Mouse (Mus musculus): ENCODE results near the gene BC030867. TPM values are rescaled to one million over a fixed set of nuclear protein-coding genes. Genes with fewer than 3 reads are reported as not detected.

Gene BC030867
- total and polyA plus RNA-seq, 2 experiments from 2014 or later: 2.2 to 3.9 TPM

- H3K36me3 ChIP-seq (replicated peaks; ENCODE audit: control insufficient read depth, insufficient read depth, low read length): peaks cover 47% of the 10 kb centered on the region
- no peak for TF ChIP-seq EP300 (IDR thresholded peaks at IDR 0.05; ENCODE audit: low read depth)
- TF ChIP-seq CTCF (IDR thresholded peaks at IDR 0.05; ENCODE audit: low read depth): no peak
- peaks cover 5% of the 10 kb centered on the region; the same call in 1 of the 2 replicates for H3K4me1 ChIP-seq (ENCODE audit: control insufficient read depth, insufficient read depth)
- no peak overlapping the region for H3K27ac ChIP-seq (ENCODE audit: low read depth)
- no peaks in the 10 kb centered on the region for H3K9me3 ChIP-seq (replicated peaks; ENCODE audit: control insufficient read depth, low read length)
- no peak overlapping the region for H3K4me2 ChIP-seq (ENCODE audit: low read depth, low read length)
- no peak overlapping the region for H3K9ac ChIP-seq (replicated peaks; ENCODE audit: low read depth, low read length)
- no peak overlapping the region for H3K4me3 ChIP-seq (ENCODE audit: low read depth, low read length)
- H3K27me3 ChIP-seq (ENCODE audit: control insufficient read depth, insufficient read depth, low read length): no peaks in the 10 kb centered on the region
- WGBS: 87% methylated on average over 6 of the region's 6 CpGs
- ATAC-seq (ENCODE audit: insufficient read depth, low read depth) (no peak), DNase-seq (ENCODE audit: low spot score) (no peak)
Observed at GRCm38 (mm10) chr11:102312586-102312985, 63.9 kb downstream of the BC030867 start.

GRCm38 (mm10) chr11:102314321-102314720, 65.6 kb downstream of the BC030867 start:
- H3K27me3 ChIP-seq (ENCODE audit: control insufficient read depth, insufficient read depth, low read length): no peaks in the 10 kb centered on the region
- no peak overlapping the region for H3K4me2 ChIP-seq (ENCODE audit: low read depth, low read length)
- no peak overlapping the region for H3K27ac ChIP-seq (ENCODE audit: low read depth)
- peaks cover 5% of the 10 kb centered on the region; the same call in 1 of the 2 replicates for H3K4me1 ChIP-seq (ENCODE audit: control insufficient read depth, insufficient read depth)
- H3K36me3 ChIP-seq (replicated peaks; ENCODE audit: control insufficient read depth, insufficient read depth, low read length): peaks cover 40% of the 10 kb centered on the region
- no peak overlapping the region for H3K4me3 ChIP-seq (ENCODE audit: low read depth, low read length)
- TF ChIP-seq EP300 (IDR thresholded peaks at IDR 0.05; ENCODE audit: low read depth) (no peak), CTCF (IDR thresholded peaks at IDR 0.05; ENCODE audit: low read depth) (no peak)
- no peaks in the 10 kb centered on the region for H3K9me3 ChIP-seq (replicated peaks; ENCODE audit: control insufficient read depth, low read length)
- no peak overlapping the region for H3K9ac ChIP-seq (replicated peaks; ENCODE audit: low read depth, low read length)
- no peak for ATAC-seq (ENCODE audit: insufficient read depth, low read depth)
- WGBS: 88% methylated on average over 12 of the region's 12 CpGs
- DNase-seq (ENCODE audit: low spot score): no peak

Small RNA genes within 50 kb of the gene (microRNA-seq; reads per million reads assigned to microRNA genes)
- gene Mir8101: not detected

Other genes starting within 250 kb of the BC030867 start
- 4.9 and 8.0 TPM in 2 replicates for gene Mpp3, start 220.4 kb upstream of the BC030867 start, total RNA-seq (2014; rRNA removed; ENCODE audit: low replicate concordance)
- gene Mpp3, start 220.4 kb upstream of the BC030867 start, polyA plus RNA-seq (2015; fragmentation: Nextera tagmentation; extraction: Ambion mirVana): 1.7 and 2.2 TPM in 2 replicates
- 23.0 and 79.5 TPM in 2 replicates for gene Cd300lg, start 207.4 kb upstream of the BC030867 start, total RNA-seq (2014; rRNA removed; ENCODE audit: low replicate concordance)
- gene Cd300lg, start 207.4 kb upstream of the BC030867 start, polyA plus RNA-seq (2015; fragmentation: Nextera tagmentation; extraction: Ambion mirVana): 22.9 and 24.0 TPM in 2 replicates
- 6.0 and 12.1 TPM in 2 replicates for gene Mpp2, start 160.4 kb upstream of the BC030867 start, total RNA-seq (2014; rRNA removed; ENCODE audit: low replicate concordance)
- gene Mpp2, start 160.4 kb upstream of the BC030867 start, polyA plus RNA-seq (2015; fragmentation: Nextera tagmentation; extraction: Ambion mirVana): 2.1 and 2.3 TPM in 2 replicates
- gene Ppy, start 147.6 kb upstream of the BC030867 start, total RNA-seq (2014; rRNA removed; ENCODE audit: low replicate concordance): not detected in 2 replicates
- not detected in 2 replicates for gene Ppy, start 147.6 kb upstream of the BC030867 start, polyA plus RNA-seq (2015; fragmentation: Nextera tagmentation; extraction: Ambion mirVana)
- gene Pyy, start 141.1 kb upstream of the BC030867 start, total RNA-seq (2014; rRNA removed; ENCODE audit: low replicate concordance): not detected in 2 replicates
- gene Pyy, start 141.1 kb upstream of the BC030867 start, polyA plus RNA-seq (2015; fragmentation: Nextera tagmentation; extraction: Ambion mirVana): not detected in 2 replicates
- not detected in 2 replicates for gene Nags, start 103.4 kb upstream of the BC030867 start, total RNA-seq (2014; rRNA removed; ENCODE audit: low replicate concordance)
- not detected in 2 replicates for gene Nags, start 103.4 kb upstream of the BC030867 start, polyA plus RNA-seq (2015; fragmentation: Nextera tagmentation; extraction: Ambion mirVana)
- gene Tmem101, start 92.5 kb upstream of the BC030867 start, total RNA-seq (2014; rRNA removed; ENCODE audit: low replicate concordance): 28.7 and 45.8 TPM in 2 replicates
- 21.9 and 23.4 TPM in 2 replicates for gene Tmem101, start 92.5 kb upstream of the BC030867 start, polyA plus RNA-seq (2015; fragmentation: Nextera tagmentation; extraction: Ambion mirVana)
- 36.0 and 41.4 TPM in 2 replicates for gene Lsm12, start 63.6 kb upstream of the BC030867 start, total RNA-seq (2014; rRNA removed; ENCODE audit: low replicate concordance)
- 90.1 and 92.7 TPM in 2 replicates for gene Lsm12, start 63.6 kb upstream of the BC030867 start, polyA plus RNA-seq (2015; fragmentation: Nextera tagmentation; extraction: Ambion mirVana)
- 47.9 and 55.5 TPM in 2 replicates for gene G6pc3, start 59.3 kb upstream of the BC030867 start, total RNA-seq (2014; rRNA removed; ENCODE audit: low replicate concordance)
- 18.7 and 20.0 TPM in 2 replicates for gene G6pc3, start 59.3 kb upstream of the BC030867 start, polyA plus RNA-seq (2015; fragmentation: Nextera tagmentation; extraction: Ambion mirVana)
- gene Hdac5, start 18.7 kb upstream of the BC030867 start, total RNA-seq (2014; rRNA removed; ENCODE audit: low replicate concordance): 194 and 287 TPM in 2 replicates
- 51.4 and 67.2 TPM in 2 replicates for gene Hdac5, start 18.7 kb upstream of the BC030867 start, polyA plus RNA-seq (2015; fragmentation: Nextera tagmentation; extraction: Ambion mirVana)
- 0.99 and 1.2 TPM in 2 replicates for gene Asb16, start 19.9 kb downstream of the BC030867 start, total RNA-seq (2014; rRNA removed; ENCODE audit: low replicate concordance)
- 0.07 TPM in 2 replicates for gene Asb16, start 19.9 kb downstream of the BC030867 start, polyA plus RNA-seq (2015; fragmentation: Nextera tagmentation; extraction: Ambion mirVana)
- 57.4 and 61.7 TPM in 2 replicates for gene Tmub2, start 36.0 kb downstream of the BC030867 start, total RNA-seq (2014; rRNA removed; ENCODE audit: low replicate concordance)
- 29.8 and 30.1 TPM in 2 replicates for gene Tmub2, start 36.0 kb downstream of the BC030867 start, polyA plus RNA-seq (2015; fragmentation: Nextera tagmentation; extraction: Ambion mirVana)
- 32.5 and 36.2 TPM in 2 replicates for gene Atxn7l3, start 47.7 kb downstream of the BC030867 start, total RNA-seq (2014; rRNA removed; ENCODE audit: low replicate concordance)
- gene Atxn7l3, start 47.7 kb downstream of the BC030867 start, polyA plus RNA-seq (2015; fragmentation: Nextera tagmentation; extraction: Ambion mirVana): 5.2 and 5.4 TPM in 2 replicates
- gene Ubtf, start 70.9 kb downstream of the BC030867 start, total RNA-seq (2014; rRNA removed; ENCODE audit: low replicate concordance): 30.8 and 34.5 TPM in 2 replicates
- gene Ubtf, start 70.9 kb downstream of the BC030867 start, polyA plus RNA-seq (2015; fragmentation: Nextera tagmentation; extraction: Ambion mirVana): 36.5 and 42.5 TPM in 2 replicates
- 1.9 and 7.5 TPM in 2 replicates for gene Slc4a1, start 117.3 kb downstream of the BC030867 start, total RNA-seq (2014; rRNA removed; ENCODE audit: low replicate concordance)
- gene Slc4a1, start 117.3 kb downstream of the BC030867 start, polyA plus RNA-seq (2015; fragmentation: Nextera tagmentation; extraction: Ambion mirVana): 1.3 and 3.1 TPM in 2 replicates
- gene Rundc3a, start 144.5 kb downstream of the BC030867 start, total RNA-seq (2014; rRNA removed; ENCODE audit: low replicate concordance): 12.5 TPM in 1 of 2 replicates, not detected in the other
- gene Rundc3a, start 144.5 kb downstream of the BC030867 start, polyA plus RNA-seq (2015; fragmentation: Nextera tagmentation; extraction: Ambion mirVana): 0.74 and 0.92 TPM in 2 replicates
- 281 and 322 TPM in 2 replicates for gene Slc25a39, start 159.1 kb downstream of the BC030867 start, total RNA-seq (2014; rRNA removed; ENCODE audit: low replicate concordance)
- 267 and 269 TPM in 2 replicates for gene Slc25a39, start 159.1 kb downstream of the BC030867 start, polyA plus RNA-seq (2015; fragmentation: Nextera tagmentation; extraction: Ambion mirVana)
- gene Grn, start 181.4 kb downstream of the BC030867 start, total RNA-seq (2014; rRNA removed; ENCODE audit: low replicate concordance): 134 and 162 TPM in 2 replicates
- gene Grn, start 181.4 kb downstream of the BC030867 start, polyA plus RNA-seq (2015; fragmentation: Nextera tagmentation; extraction: Ambion mirVana): 174 and 176 TPM in 2 replicates
- gene Fam171a2, start 198.8 kb downstream of the BC030867 start, total RNA-seq (2014; rRNA removed; ENCODE audit: low replicate concordance): 40.8 and 58.6 TPM in 2 replicates
- 1.7 and 1.8 TPM in 2 replicates for gene Fam171a2, start 198.8 kb downstream of the BC030867 start, polyA plus RNA-seq (2015; fragmentation: Nextera tagmentation; extraction: Ambion mirVana)
- gene Itga2b, start 221.2 kb downstream of the BC030867 start, total RNA-seq (2014; rRNA removed; ENCODE audit: low replicate concordance): 4.3 and 4.8 TPM in 2 replicates
- gene Itga2b, start 221.2 kb downstream of the BC030867 start, polyA plus RNA-seq (2015; fragmentation: Nextera tagmentation; extraction: Ambion mirVana): 5.4 and 5.6 TPM in 2 replicates